Mouse (Mus musculus): ENCODE measurements around the gene Btrc. TPM values are rescaled to one million over a fixed set of nuclear protein-coding genes. Genes with fewer than 3 reads are reported as not detected.

Gene Btrc
- polyA plus RNA-seq, 1 experiment from 2014 or later: 67.7 TPM

- peaks cover 36% of the 10 kb centered on the region for H3K4me1 ChIP-seq (replicated peaks)
- no peak overlapping the region for H3K4me3 ChIP-seq
- no peaks in the 10 kb centered on the region for H3K36me3 ChIP-seq
- no peak overlapping the region for H3K4me2 ChIP-seq
- H3K9ac ChIP-seq: no peak overlapping the region
- H3K27ac ChIP-seq (replicated peaks): no peak overlapping the region
- ATAC-seq (ENCODE audit: low read depth): no peak
- 75% methylated on average over 7 of the region's 7 CpGs for WGBS
- peaks cover 3% of the 10 kb centered on the region; the same call in 1 of the 2 replicates for H3K27me3 ChIP-seq
- H3K9me3 ChIP-seq: no peaks in the 10 kb centered on the region
Measured at GRCm38 (mm10) chr19:45456896-45457295, 93.4 kb downstream of the Btrc start.

DNA sequence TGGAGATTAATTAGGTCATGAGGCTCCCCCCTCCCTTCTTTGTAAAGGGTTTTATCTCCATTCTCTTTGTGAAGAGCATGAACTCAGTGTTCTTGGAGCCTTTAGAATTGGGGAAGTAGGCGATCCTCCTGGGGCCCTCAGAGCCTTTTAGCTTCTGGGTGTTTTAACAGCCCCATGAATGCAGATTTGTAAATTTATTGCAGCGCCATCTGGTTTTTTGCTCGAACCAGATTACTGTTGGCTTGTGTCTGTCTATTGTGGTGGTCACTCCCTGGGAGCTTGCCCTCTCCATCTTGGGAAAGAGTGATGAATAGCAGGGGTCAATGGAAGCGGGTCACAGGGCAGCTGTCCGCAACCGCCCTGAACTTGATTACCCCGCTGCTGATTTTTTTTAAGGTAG lies 95.2 kb downstream of the Btrc start:
- Histone ChIP-seq H3K9ac (no peak overlapping the region), H3K27me3 (peaks cover 3% of the 10 kb centered on the region; the same call in 1 of the 2 replicates), H3K4me1 (replicated peaks) (peaks cover 41% of the 10 kb centered on the region), H3K4me2 (no peak overlapping the region), H3K36me3 (no peaks in the 10 kb centered on the region), H3K4me3 (no peak overlapping the region), H3K9me3 (no peaks in the 10 kb centered on the region), H3K27ac (replicated peaks) (peak overlapping the region; percentile 59)
- ATAC-seq (ENCODE audit: low read depth): peak; percentile 32; the same call in 1 of the 2 replicates
- 10% methylated on average over 7 of the region's 7 CpGs for WGBS

- ATAC-seq (ENCODE audit: low read depth): 0 out of 2 replicates have a peak, but pooled peaks have one; percentile 51
- 16% methylated on average over 9 of the region's 9 CpGs for WGBS
- peaks cover 3% of the 10 kb centered on the region; the same call in 1 of the 2 replicates for H3K27me3 ChIP-seq
- peaks cover 41% of the 10 kb centered on the region for H3K4me1 ChIP-seq (replicated peaks)
- no peaks in the 10 kb centered on the region for H3K9me3 ChIP-seq
- H3K4me2 ChIP-seq: 0 out of 2 replicates have a peak overlapping the region, but pooled peaks have one; percentile 13
- H3K27ac ChIP-seq (replicated peaks): peak overlapping the region; percentile 76
- no peaks in the 10 kb centered on the region for H3K36me3 ChIP-seq
- no peak overlapping the region for H3K4me3 ChIP-seq
- H3K9ac ChIP-seq: no peak overlapping the region
Measured at GRCm38 (mm10) chr19:45459931-45460665, 96.6 kb downstream of the Btrc start.

DNA sequence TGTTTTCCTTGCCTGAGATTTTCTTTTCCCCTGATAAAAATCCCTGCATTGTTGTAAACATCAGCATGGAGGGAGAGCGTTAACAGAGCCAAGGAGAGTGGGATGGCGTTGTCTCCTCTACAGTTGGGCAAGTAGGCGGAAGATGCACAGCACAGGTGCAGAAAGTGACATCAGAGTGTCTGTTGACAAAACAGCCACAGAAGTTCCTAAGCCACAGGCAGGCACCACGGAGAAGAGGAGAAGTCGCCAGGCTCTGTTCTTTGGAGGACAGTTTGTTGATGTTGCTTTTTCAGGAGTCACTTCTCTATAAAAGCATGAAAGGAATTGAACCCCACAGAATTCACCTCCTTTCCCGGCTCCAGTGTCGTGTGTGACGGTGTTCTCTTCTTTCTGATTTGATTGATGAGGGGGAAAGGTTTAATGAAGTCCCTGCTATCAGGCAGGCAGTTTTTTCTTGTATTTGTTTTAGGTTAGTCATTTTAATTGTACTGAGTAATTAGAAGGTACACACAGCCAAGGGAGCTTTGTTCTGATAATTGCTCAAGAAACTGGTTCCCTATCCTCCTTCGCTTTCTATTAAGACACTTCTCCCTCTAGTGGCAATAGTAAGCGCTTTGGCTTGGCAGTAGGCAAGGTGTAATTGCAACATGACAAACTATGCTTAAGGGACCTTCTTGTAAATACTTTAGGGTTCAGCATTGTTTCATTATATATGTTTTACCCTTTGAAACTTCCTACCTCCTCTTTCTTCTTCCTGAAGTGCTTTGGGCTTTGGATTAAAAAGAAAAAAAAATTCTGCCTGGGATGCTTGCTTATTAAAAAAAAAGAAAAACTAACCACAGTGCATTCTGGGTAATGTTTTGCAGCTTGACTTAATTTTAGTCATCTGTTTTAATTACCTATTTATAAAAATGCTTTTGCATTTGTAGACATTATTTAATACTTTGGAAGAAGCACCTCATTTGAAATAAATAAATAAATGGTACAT lies 97.5 kb downstream of the Btrc start:
- no peak overlapping the region for H3K4me3 ChIP-seq
- ATAC-seq (ENCODE audit: low read depth): peak; percentile 59; the same call in 1 of the 2 replicates
- no peaks in the 10 kb centered on the region for H3K36me3 ChIP-seq
- H3K9me3 ChIP-seq: no peaks in the 10 kb centered on the region
- peak overlapping the region; percentile 76 for H3K27ac ChIP-seq (replicated peaks)
- no peak overlapping the region for H3K9ac ChIP-seq
- H3K27me3 ChIP-seq: peaks cover 3% of the 10 kb centered on the region; the same call in 1 of the 2 replicates
- peaks cover 41% of the 10 kb centered on the region for H3K4me1 ChIP-seq (replicated peaks)
- H3K4me2 ChIP-seq: peak overlapping the region; percentile 13; the same call in 1 of the 2 replicates
- WGBS: 20% methylated on average over 10 of the region's 10 CpGs

DNA sequence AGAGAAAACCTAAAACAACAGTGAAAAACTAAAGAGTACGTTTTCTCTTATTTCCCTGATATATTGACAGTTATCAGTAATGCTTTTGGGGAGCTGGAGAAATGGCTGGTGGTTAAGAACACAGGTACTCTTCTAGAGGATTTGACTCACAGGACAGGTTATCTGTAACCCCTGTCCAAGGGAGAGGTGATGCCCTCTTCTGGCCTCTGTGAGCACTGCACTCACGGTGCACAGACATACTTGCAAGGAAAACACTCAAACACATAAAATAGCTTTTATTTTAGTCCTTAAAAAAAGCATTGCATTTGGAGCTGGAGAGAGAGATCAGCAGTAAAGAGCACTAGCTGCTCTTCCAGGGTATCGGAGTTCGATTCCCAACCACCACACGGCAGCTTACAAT lies 106.2 kb downstream of the Btrc start:
- 98% methylated on average over 5 of the region's 5 CpGs for WGBS
- Histone ChIP-seq H3K9ac (no peak overlapping the region), H3K4me1 (replicated peaks) (peaks cover 20% of the 10 kb centered on the region), H3K36me3 (0 out of 2 replicates have a peak, but pooled peaks cover 4% of the 10 kb centered on the region), H3K4me2 (no peak overlapping the region), H3K4me3 (no peak overlapping the region), H3K27ac (replicated peaks) (no peak overlapping the region), H3K9me3 (no peaks in the 10 kb centered on the region), H3K27me3 (no peaks in the 10 kb centered on the region)
- no peak for ATAC-seq (ENCODE audit: low read depth)

GRCm38 (mm10) chr19:45472691-45473520 lies 109.4 kb downstream of the Btrc start:
- WGBS: 27% methylated on average over 11 of the region's 11 CpGs
- Histone ChIP-seq H3K4me2 (no peak overlapping the region), H3K27me3 (no peaks in the 10 kb centered on the region)

GRCm38 (mm10) chr19:45474686-45475085 lies 111.2 kb downstream of the Btrc start:
- H3K4me1 ChIP-seq (replicated peaks): peaks cover 54% of the 10 kb centered on the region
- 0 out of 2 replicates have a peak, but pooled peaks cover 4% of the 10 kb centered on the region for H3K36me3 ChIP-seq
- no peaks in the 10 kb centered on the region for H3K27me3 ChIP-seq
- no peaks in the 10 kb centered on the region for H3K9me3 ChIP-seq
- WGBS: 43% methylated on average over 4 of the region's 4 CpGs
- H3K9ac ChIP-seq: no peak overlapping the region
- H3K27ac ChIP-seq (replicated peaks): peak overlapping the region; percentile 20; the same call in 1 of the 2 replicates
- ATAC-seq (ENCODE audit: low read depth): no peak
- no peak overlapping the region for H3K4me3 ChIP-seq
- no peak overlapping the region for H3K4me2 ChIP-seq

More at GRCm38 (mm10) chr19:45472691-45473520, 109.4 kb downstream of the Btrc start:
- Histone ChIP-seq H3K9ac (no peak overlapping the region), H3K36me3 (0 out of 2 replicates have a peak, but pooled peaks cover 4% of the 10 kb centered on the region), H3K27ac (replicated peaks) (0 out of 2 replicates have a peak overlapping the region, but pooled peaks have one; percentile 3), H3K4me3 (no peak overlapping the region), H3K4me1 (replicated peaks) (peaks cover 51% of the 10 kb centered on the region), H3K9me3 (no peaks in the 10 kb centered on the region)
- ATAC-seq (ENCODE audit: low read depth): no peak

- Histone ChIP-seq H3K4me1 (replicated peaks) (peaks cover 54% of the 10 kb centered on the region), H3K4me2 (peak overlapping the region; percentile 45), H3K4me3 (peak overlapping the region; percentile 5; the same call in 1 of the 2 replicates), H3K27me3 (peaks cover 3% of the 10 kb centered on the region; the same call in 1 of the 2 replicates), H3K9me3 (no peaks in the 10 kb centered on the region), H3K36me3 (0 out of 2 replicates have a peak, but pooled peaks cover 4% of the 10 kb centered on the region), H3K9ac (peak overlapping the region; percentile 41; the same call in 1 of the 2 replicates), H3K27ac (replicated peaks) (peak overlapping the region; percentile 90)
- peak; percentile 83 for ATAC-seq (ENCODE audit: low read depth)
- WGBS: 15% methylated on average over 24 of the region's 24 CpGs
Measured at GRCm38 (mm10) chr19:45475928-45476553, 112.5 kb downstream of the Btrc start.

DNA sequence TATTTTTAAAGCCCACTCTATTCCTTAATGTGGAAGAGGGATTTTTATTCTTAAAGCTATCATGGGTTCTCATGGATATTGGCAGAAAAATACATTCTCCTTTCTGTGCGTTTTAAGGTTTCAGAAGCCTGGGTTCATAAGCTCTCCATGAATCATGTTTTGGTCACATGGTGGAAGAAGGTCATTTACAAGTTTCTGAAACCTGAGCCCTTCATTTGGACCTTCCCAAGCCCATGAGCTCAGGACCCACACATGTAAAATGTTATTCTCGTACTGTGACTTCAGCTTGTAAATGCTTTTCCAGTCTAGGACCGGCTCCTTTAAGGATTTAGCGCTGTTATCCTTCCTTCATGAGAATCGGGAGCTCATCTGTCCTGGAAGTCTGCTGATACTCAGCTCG lies 116.0 kb downstream of the Btrc start:
- no peak overlapping the region for H3K4me3 ChIP-seq
- peaks cover 45% of the 10 kb centered on the region for H3K4me1 ChIP-seq (replicated peaks)
- no peak for ATAC-seq (ENCODE audit: low read depth)
- no peaks in the 10 kb centered on the region for H3K9me3 ChIP-seq
- peaks cover 3% of the 10 kb centered on the region; the same call in 1 of the 2 replicates for H3K27me3 ChIP-seq
- no peak overlapping the region for H3K9ac ChIP-seq
- no peak overlapping the region for H3K27ac ChIP-seq (replicated peaks)
- no peak overlapping the region for H3K4me2 ChIP-seq
- no peaks in the 10 kb centered on the region for H3K36me3 ChIP-seq
- WGBS: 89% methylated on average over 6 of the region's 6 CpGs

DNA sequence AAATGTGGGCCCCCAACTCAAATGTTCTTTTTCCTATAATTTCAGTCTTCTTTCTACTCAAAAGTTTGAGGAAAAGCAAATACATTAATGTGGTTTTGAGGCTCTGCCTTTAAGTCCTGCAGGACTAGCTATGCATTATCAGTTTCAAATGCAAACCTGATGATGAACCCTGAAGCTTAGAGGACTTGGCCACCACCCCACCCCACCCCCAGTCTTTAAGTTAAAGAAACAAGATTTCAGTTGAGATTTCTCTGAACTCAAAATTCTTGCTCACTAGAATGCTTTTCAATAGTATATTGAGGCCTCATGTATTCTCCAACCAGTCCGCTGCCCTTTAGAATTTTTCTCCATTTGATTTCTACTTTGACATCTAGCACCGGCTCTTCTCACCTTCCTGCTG lies 117.0 kb downstream of the Btrc start:
- no peak for ATAC-seq (ENCODE audit: low read depth)
- H3K9me3 ChIP-seq: no peaks in the 10 kb centered on the region
- H3K4me1 ChIP-seq (replicated peaks): peaks cover 40% of the 10 kb centered on the region
- no peak overlapping the region for H3K27ac ChIP-seq (replicated peaks)
- no peaks in the 10 kb centered on the region for H3K36me3 ChIP-seq
- H3K4me2 ChIP-seq: no peak overlapping the region
- no peak overlapping the region for H3K9ac ChIP-seq
- WGBS: 78% methylated on average over 2 of the region's 2 CpGs
- H3K27me3 ChIP-seq: peaks cover 3% of the 10 kb centered on the region; the same call in 1 of the 2 replicates
- H3K4me3 ChIP-seq: no peak overlapping the region

All from neural tube, embryonic 13.5 days (tissue).